Mouse (Mus musculus): ENCODE measurements around the gene Poc1b. TPM values are rescaled to one million over a fixed set of nuclear protein-coding genes. Genes with fewer than 3 reads are reported as not detected.
"Not testable (repeated sequence)": the region's sequence is repeated elsewhere in the genome, so short reads cannot be mapped to it uniquely, and the experiment has no call there.

Poc1b gene
- polyA plus RNA-seq, 1 experiment from 2014 or later = 28.9 TPM

DNA sequence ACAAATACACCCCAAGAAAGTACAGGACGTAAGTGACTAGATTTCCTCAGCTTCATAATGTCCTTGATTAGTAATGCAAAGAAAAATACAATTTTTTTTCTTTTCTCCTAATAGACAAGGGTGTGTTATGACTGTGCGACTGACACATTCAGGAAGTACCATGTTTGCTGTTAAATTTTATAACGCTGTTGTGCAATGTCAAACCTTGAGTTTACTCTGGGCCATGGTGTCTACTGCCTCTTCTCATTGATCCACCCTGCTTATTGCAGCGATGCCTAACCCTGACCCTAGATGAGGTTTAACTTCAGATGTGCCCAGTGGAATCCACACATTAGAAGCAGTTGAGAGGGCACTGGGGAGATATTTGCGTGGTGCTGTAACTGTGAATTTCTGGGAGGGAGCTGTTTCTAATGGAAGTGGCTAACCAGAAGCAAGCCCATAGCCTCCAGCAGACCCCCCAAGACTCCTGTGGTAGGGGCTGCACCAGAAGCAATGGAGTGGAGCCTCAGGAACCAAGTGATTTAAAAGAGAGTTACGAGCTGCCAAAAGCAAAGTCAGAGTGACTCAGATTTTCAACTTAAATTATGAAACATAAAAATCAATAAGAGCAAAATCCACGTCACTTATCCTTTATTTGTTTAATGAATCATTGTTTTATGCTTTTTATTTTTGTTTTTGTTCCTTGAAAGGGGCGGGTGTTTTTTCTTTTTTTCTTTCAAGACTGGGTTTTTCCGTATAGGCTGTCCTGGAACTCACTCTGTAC lies 104.8 kb downstream of the Poc1b start:
- no peak for ATAC-seq (ENCODE audit: low FRiP score, low TSS enrichment)
- Histone ChIP-seq H3K9ac (ENCODE audit: low read depth, low read length) (no peak overlapping the region), H3K4me3 (ENCODE audit: low read length) (no peak overlapping the region), H3K4me2 (replicated peaks; ENCODE audit: low read depth, low read length) (no peak overlapping the region), H3K4me1 (ENCODE audit: control insufficient read depth, insufficient read depth, low read length) (no peaks in the 10 kb centered on the region), H3K36me3 (ENCODE audit: control insufficient read depth, insufficient read depth, low read length) (no peaks in the 10 kb centered on the region), H3K9me3 (ENCODE audit: control insufficient read depth, low read length) (no peaks in the 10 kb centered on the region), H3K27me3 (ENCODE audit: control insufficient read depth, insufficient read depth, low read length) (no peaks in the 10 kb centered on the region), H3K27ac (ENCODE audit: low read depth, low read length) (no peak overlapping the region)
- WGBS = 87% methylated on average over 9 of the region's 9 CpGs

DNA sequence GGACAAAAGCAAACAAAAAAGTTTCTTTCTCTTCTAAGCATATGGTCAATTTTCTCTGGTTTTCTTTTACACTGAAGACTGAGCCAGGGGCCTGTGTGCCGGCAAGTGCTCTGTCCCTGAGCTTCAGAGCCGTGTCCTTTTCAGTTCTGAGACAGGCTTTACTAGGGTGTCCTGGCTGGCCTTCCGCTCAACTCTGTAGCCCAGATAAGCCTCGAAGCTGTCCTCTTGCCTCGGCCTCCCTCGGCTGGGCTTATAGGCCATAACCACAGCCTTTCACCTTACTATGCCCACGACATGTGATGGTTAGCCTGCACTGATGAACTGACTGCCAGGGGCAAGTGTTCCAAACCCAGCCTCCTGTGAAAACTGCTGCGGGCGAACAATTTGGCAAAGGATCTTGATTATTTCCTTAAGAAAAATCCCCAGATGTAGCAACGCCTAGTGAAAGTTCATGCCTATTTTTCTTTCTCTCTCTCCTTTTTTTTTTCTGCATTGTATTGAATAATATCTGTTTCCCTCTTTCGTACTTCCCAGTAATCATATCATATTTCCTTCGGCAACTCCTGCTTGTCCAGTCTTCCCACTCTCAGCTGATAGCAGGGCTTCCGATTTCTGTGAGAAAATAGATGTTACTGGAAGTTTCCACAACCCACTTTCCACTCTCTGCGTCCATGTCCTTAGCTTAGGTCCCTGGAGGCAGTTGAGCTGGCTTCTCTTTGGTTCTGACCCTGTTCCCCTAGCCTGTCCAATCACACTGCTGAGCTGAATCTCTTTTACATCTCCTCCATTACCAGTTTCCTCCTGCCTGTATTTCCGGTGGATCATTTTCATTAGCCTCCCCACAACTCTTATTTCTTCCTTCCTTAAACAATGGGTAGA lies 107.8 kb downstream of the Poc1b start:
- 75% methylated on average over 15 of the region's 15 CpGs for WGBS
- no peaks in the 10 kb centered on the region for H3K36me3 ChIP-seq (ENCODE audit: control insufficient read depth, insufficient read depth, low read length)
- H3K9ac ChIP-seq (ENCODE audit: low read depth, low read length) = no peak overlapping the region
- H3K4me2 ChIP-seq (replicated peaks; ENCODE audit: low read depth, low read length) = no peak overlapping the region
- no peaks in the 10 kb centered on the region for H3K27me3 ChIP-seq (ENCODE audit: control insufficient read depth, insufficient read depth, low read length)
- no peak for ATAC-seq (ENCODE audit: low FRiP score, low TSS enrichment)
- no peaks in the 10 kb centered on the region for H3K4me1 ChIP-seq (ENCODE audit: control insufficient read depth, insufficient read depth, low read length)
- H3K27ac ChIP-seq (ENCODE audit: low read depth, low read length) = no peak overlapping the region
- H3K4me3 ChIP-seq (ENCODE audit: low read length) = no peak overlapping the region
- H3K9me3 ChIP-seq (ENCODE audit: control insufficient read depth, low read length) = no peaks in the 10 kb centered on the region

DNA sequence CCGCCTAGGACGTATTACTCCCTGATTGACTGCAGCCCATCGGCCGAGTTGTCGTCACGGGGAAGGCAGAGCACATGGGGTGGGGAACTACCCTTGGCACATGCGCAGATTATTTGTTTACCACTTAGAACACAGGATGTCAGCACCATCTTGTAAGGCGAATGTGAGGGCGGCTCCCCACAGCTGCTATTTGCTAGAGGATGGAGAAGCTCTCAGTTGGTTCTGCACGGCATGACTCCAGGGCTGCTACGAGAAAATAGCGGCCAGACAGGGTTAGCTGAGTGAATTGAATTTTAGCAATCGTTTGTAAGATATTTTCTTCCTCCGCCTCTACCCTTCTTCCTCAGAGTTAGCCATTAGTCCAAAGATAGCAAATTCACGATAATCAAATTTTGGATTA lies 109.7 kb downstream of the Poc1b start:
- not testable (repeated sequence) for H3K4me3 ChIP-seq (ENCODE audit: low read length); ATAC-seq (ENCODE audit: low FRiP score, low TSS enrichment); H3K4me2 ChIP-seq (replicated peaks; ENCODE audit: low read depth, low read length); H3K27me3 ChIP-seq (ENCODE audit: control insufficient read depth, insufficient read depth, low read length); H3K9me3 ChIP-seq (ENCODE audit: control insufficient read depth, low read length); H3K9ac ChIP-seq (ENCODE audit: low read depth, low read length); H3K27ac ChIP-seq (ENCODE audit: low read depth, low read length); H3K36me3 ChIP-seq (ENCODE audit: control insufficient read depth, insufficient read depth, low read length); H3K4me1 ChIP-seq (ENCODE audit: control insufficient read depth, insufficient read depth, low read length)
- WGBS = 93% methylated on average over 15 of the region's 15 CpGs

DNA sequence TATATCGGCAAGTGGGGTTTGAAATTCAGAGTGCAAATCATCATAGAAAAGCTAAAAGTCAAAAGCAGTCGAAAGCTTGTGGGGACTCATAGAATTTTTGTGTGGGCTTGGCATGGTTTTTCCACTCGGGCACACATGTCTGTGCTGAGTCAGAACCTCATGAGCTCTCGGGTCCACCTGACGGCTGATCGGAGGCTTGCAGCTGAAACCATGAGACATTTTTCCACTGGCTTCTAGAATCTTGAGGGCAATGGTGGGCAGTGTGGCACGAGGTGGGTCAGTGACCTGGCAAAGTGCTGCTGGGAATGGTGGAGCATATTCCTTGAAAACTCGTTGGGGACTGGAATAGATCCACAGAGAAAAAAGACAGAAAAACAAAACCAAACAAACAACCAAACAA lies 114.7 kb downstream of the Poc1b start:
- no peaks in the 10 kb centered on the region for H3K27me3 ChIP-seq (ENCODE audit: control insufficient read depth, insufficient read depth, low read length)
- H3K4me2 ChIP-seq (replicated peaks; ENCODE audit: low read depth, low read length) = no peak overlapping the region
- no peak for ATAC-seq (ENCODE audit: low FRiP score, low TSS enrichment)
- no peak overlapping the region for H3K27ac ChIP-seq (ENCODE audit: low read depth, low read length)
- H3K4me3 ChIP-seq (ENCODE audit: low read length) = no peak overlapping the region
- H3K36me3 ChIP-seq (ENCODE audit: control insufficient read depth, insufficient read depth, low read length) = no peaks in the 10 kb centered on the region
- 90% methylated on average over 8 of the region's 8 CpGs for WGBS
- H3K9ac ChIP-seq (ENCODE audit: low read depth, low read length) = no peak overlapping the region
- no peaks in the 10 kb centered on the region for H3K9me3 ChIP-seq (ENCODE audit: control insufficient read depth, low read length)
- no peaks in the 10 kb centered on the region for H3K4me1 ChIP-seq (ENCODE audit: control insufficient read depth, insufficient read depth, low read length)

DNA sequence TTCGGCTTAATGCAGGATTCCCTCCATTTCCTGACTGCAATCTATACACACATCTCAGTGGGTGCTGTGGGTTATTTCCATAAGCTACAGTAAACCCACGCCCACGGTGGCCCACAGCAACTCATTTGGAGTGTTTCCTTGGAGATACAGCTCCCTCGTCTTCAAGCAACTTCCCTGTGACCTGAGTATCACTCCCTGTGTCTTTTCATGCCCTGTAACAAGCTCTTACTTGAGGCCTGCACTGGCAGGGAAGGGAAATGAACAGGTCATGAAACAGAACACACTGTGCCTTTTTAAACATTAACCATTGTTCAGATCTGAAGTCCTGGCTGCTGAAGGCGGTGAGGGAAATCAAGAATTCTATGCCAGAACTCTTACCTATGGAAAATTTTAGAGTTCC lies 115.9 kb downstream of the Poc1b start:
- Histone ChIP-seq H3K4me1 (ENCODE audit: control insufficient read depth, insufficient read depth, low read length) (peaks cover under 1% of the 10 kb centered on the region), H3K27me3 (ENCODE audit: control insufficient read depth, insufficient read depth, low read length) (no peaks in the 10 kb centered on the region), H3K36me3 (ENCODE audit: control insufficient read depth, insufficient read depth, low read length) (no peaks in the 10 kb centered on the region), H3K4me2 (replicated peaks; ENCODE audit: low read depth, low read length) (no peak overlapping the region), H3K27ac (ENCODE audit: low read depth, low read length) (peak overlapping the region; percentile 67; the same call in 1 of the 2 replicates), H3K9ac (ENCODE audit: low read depth, low read length) (no peak overlapping the region), H3K9me3 (ENCODE audit: control insufficient read depth, low read length) (no peaks in the 10 kb centered on the region), H3K4me3 (ENCODE audit: low read length) (no peak overlapping the region)
- no peak for ATAC-seq (ENCODE audit: low FRiP score, low TSS enrichment)
- 68% methylated on average over 5 of the region's 5 CpGs for WGBS

DNA sequence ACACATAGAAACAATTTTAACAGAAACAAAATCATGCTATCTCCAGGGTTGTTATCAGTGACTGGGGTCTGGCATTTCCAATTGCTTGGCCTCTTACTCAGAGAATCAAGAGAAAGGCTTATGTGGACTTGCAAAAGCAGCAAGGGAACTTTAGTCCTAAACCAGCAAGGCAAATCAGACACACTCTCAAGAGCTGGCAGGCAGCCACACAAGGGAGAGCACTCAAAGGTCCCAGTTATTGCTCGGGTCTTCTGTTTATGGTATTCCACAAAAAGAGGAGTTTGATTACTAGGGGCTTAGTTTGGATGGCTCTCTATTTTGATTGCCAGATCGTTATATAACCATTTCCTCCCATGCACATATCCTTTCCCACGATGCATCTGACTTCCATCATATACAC lies 117.4 kb downstream of the Poc1b start:
- no peak for ATAC-seq (ENCODE audit: low FRiP score, low TSS enrichment)
- no peaks in the 10 kb centered on the region for H3K27me3 ChIP-seq (ENCODE audit: control insufficient read depth, insufficient read depth, low read length)
- no peaks in the 10 kb centered on the region for H3K9me3 ChIP-seq (ENCODE audit: control insufficient read depth, low read length)
- WGBS = 66% methylated on average over 3 of the region's 3 CpGs
- no peak overlapping the region for H3K27ac ChIP-seq (ENCODE audit: low read depth, low read length)
- no peaks in the 10 kb centered on the region for H3K36me3 ChIP-seq (ENCODE audit: control insufficient read depth, insufficient read depth, low read length)
- no peak overlapping the region for H3K9ac ChIP-seq (ENCODE audit: low read depth, low read length)
- H3K4me1 ChIP-seq (ENCODE audit: control insufficient read depth, insufficient read depth, low read length) = peaks cover 15% of the 10 kb centered on the region
- no peak overlapping the region for H3K4me2 ChIP-seq (replicated peaks; ENCODE audit: low read depth, low read length)
- no peak overlapping the region for H3K4me3 ChIP-seq (ENCODE audit: low read length)

DNA sequence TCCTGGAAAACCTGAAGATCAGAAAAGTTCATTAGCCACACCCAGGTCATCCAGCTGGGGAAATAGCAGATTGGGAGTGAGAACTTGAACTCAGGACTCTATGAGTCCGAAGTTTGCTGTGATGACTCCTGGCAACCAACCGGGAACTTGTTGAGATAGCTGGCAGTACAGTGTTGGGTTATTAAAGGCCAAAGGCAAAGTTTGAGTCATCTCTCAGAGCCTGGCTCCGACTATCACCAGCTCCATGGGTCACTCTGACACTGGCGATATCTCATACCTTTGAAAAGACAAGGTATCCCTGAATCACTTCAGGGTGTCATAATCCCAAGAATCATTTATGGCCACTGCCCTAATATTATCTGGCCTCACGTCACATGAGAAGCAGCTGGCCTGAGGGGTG lies 119.9 kb downstream of the Poc1b start:
- Histone ChIP-seq H3K36me3 (ENCODE audit: control insufficient read depth, insufficient read depth, low read length) (no peaks in the 10 kb centered on the region), H3K27me3 (ENCODE audit: control insufficient read depth, insufficient read depth, low read length) (no peaks in the 10 kb centered on the region), H3K4me2 (replicated peaks; ENCODE audit: low read depth, low read length) (no peak overlapping the region), H3K9ac (ENCODE audit: low read depth, low read length) (no peak overlapping the region), H3K4me3 (ENCODE audit: low read length) (no peak overlapping the region), H3K4me1 (ENCODE audit: control insufficient read depth, insufficient read depth, low read length) (peaks cover 15% of the 10 kb centered on the region), H3K27ac (ENCODE audit: low read depth, low read length) (no peak overlapping the region), H3K9me3 (ENCODE audit: control insufficient read depth, low read length) (no peaks in the 10 kb centered on the region)
- no peak for ATAC-seq (ENCODE audit: low FRiP score, low TSS enrichment)
- 91% methylated on average over 5 of the region's 5 CpGs for WGBS

DNA sequence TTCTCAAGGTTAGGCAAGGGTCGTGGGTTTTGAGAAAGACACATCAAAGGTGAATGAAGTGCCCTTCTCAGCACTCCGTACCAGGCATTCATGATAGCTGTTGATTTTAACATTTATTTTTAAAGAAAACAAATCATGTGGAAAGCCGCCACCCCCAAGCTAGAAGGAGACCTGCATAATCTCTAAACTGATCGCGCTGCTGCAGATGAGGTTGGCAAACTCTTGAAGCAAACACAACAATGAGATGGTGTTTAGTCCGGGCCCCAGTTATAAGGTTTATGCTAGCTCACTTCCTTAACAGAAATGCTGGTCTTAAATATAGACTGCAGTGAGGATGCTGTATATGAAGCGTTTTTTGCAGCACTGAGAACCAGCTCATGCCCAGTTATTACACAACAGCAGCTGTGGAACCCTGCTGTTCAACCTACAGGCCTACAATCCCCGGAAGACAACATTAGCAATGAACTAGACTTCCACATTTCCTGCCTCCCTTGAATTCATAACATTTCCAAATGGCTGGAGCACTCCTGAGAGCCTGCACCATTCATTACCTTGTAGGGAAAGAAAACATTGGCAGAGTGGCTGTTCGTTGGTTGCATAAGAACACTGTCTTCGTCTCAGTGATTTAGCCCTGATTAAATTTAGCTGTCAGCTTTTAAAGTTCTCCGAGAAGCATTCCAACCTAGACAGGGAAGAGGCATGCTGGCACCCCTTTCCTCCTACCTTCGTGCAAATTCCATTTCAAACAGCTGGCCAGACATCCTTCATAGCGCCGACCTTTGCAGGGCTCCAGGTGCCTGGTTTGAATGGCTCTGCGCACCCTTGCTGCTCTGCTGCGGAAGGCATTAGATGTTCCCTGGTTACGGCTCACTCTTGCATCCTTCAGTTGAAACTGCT lies 121.4 kb downstream of the Poc1b start:
- no peak overlapping the region for H3K9ac ChIP-seq (ENCODE audit: low read depth, low read length)
- H3K4me1 ChIP-seq (ENCODE audit: control insufficient read depth, insufficient read depth, low read length) = peaks cover 15% of the 10 kb centered on the region
- no peak for ATAC-seq (ENCODE audit: low FRiP score, low TSS enrichment)
- peak overlapping the region; percentile 32 for H3K4me2 ChIP-seq (replicated peaks; ENCODE audit: low read depth, low read length)
- H3K36me3 ChIP-seq (ENCODE audit: control insufficient read depth, insufficient read depth, low read length) = no peaks in the 10 kb centered on the region
- H3K4me3 ChIP-seq (ENCODE audit: low read length) = no peak overlapping the region
- no peaks in the 10 kb centered on the region for H3K9me3 ChIP-seq (ENCODE audit: control insufficient read depth, low read length)
- WGBS = 28% methylated on average over 17 of the region's 17 CpGs
- H3K27ac ChIP-seq (ENCODE audit: low read depth, low read length) = peak overlapping the region; percentile 62
- no peaks in the 10 kb centered on the region for H3K27me3 ChIP-seq (ENCODE audit: control insufficient read depth, insufficient read depth, low read length)
